Mouse (Mus musculus): ENCODE measurements at regions not wholly inside any gene's neighbourhood (a gene's known extent, or its start where the extent isn't known, plus 50 kb on each side); places are given as distances from the start of the nearest gene placed in this dataset.

GRCm38 (mm10) chr5:101122914-101123313 lies 277.4 kb downstream of the Gpat3 start:
- DNase-seq (ENCODE audit: low read depth), result no peak

GRCm38 (mm10) chr5:101120509-101121201 lies 275.1 kb downstream of the Gpat3 start:
- DNase-seq (ENCODE audit: low read depth), result no peak

- DNase-seq (ENCODE audit: low read depth), result no peak
Observed at GRCm38 (mm10) chr5:101112151-101112769, 266.7 kb downstream of the Gpat3 start.

- DNase-seq (ENCODE audit: low read depth), result no peak
Observed at GRCm38 (mm10) chr5:101111619-101112018, 266.1 kb downstream of the Gpat3 start.

GRCm38 (mm10) chr5:101100975-101101699 lies 255.6 kb downstream of the Gpat3 start:
- no peak for DNase-seq (ENCODE audit: low read depth)

GRCm38 (mm10) chr5:101091027-101091598 lies 245.6 kb downstream of the Gpat3 start:
- DNase-seq (ENCODE audit: low read depth), result no peak

- no peak for DNase-seq (ENCODE audit: low read depth)
Observed at GRCm38 (mm10) chr5:101090415-101091026, 245.0 kb downstream of the Gpat3 start.

- DNase-seq (ENCODE audit: low read depth), result no peak
Observed at GRCm38 (mm10) chr5:101085199-101085598, 239.7 kb downstream of the Gpat3 start.

GRCm38 (mm10) chr5:101082611-101083010 lies 237.1 kb downstream of the Gpat3 start:
- no peak for DNase-seq (ENCODE audit: low read depth)

- DNase-seq (ENCODE audit: low read depth), result no peak
Observed at GRCm38 (mm10) chr5:101064308-101064707, 218.8 kb downstream of the Gpat3 start.

GRCm38 (mm10) chr5:101063254-101063653 lies 217.7 kb downstream of the Gpat3 start:
- no peak for DNase-seq (ENCODE audit: low read depth)

- DNase-seq (ENCODE audit: low read depth), result no peak
Observed at GRCm38 (mm10) chr5:101051591-101051990, 206.1 kb downstream of the Gpat3 start.

- no peak for DNase-seq (ENCODE audit: low read depth)
Observed at GRCm38 (mm10) chr5:101040488-101040887, 195.0 kb downstream of the Gpat3 start.

- DNase-seq (ENCODE audit: low read depth), result no peak
Observed at GRCm38 (mm10) chr5:101032968-101033367, 187.5 kb downstream of the Gpat3 start.

- DNase-seq (ENCODE audit: low read depth), result no peak
Observed at GRCm38 (mm10) chr5:101032147-101032900, 186.8 kb downstream of the Gpat3 start.

GRCm38 (mm10) chr5:101024796-101025195 lies 179.3 kb downstream of the Gpat3 start:
- DNase-seq (ENCODE audit: low read depth), result no peak

GRCm38 (mm10) chr5:101023784-101024183 lies 178.3 kb downstream of the Gpat3 start:
- DNase-seq (ENCODE audit: low read depth), result no peak

- DNase-seq (ENCODE audit: low read depth), result peak; percentile 7
Observed at GRCm38 (mm10) chr5:101020784-101021183, 175.3 kb downstream of the Gpat3 start.

- DNase-seq (ENCODE audit: low read depth), result no peak
Observed at GRCm38 (mm10) chr5:101013844-101014243, 168.3 kb downstream of the Gpat3 start.

GRCm38 (mm10) chr5:101005216-101005615 lies 159.7 kb downstream of the Gpat3 start:
- no peak for DNase-seq (ENCODE audit: low read depth)

- DNase-seq (ENCODE audit: low read depth), result no peak
Observed at GRCm38 (mm10) chr5:101000436-101000835, 154.9 kb downstream of the Gpat3 start.

GRCm38 (mm10) chr5:100992365-100992764 lies 146.9 kb downstream of the Gpat3 start:
- DNase-seq (ENCODE audit: low read depth), result no peak

Measured in fibroblast of lung, adult 2 months (primary cell).